8 mouse cellular contexts compared by ENCODE assay signal in genomic region chr16:4558384-4558979, GRCm38 (mm10). TPM values are rescaled to one million over a fixed set of nuclear protein-coding genes. Genes with fewer than 3 reads are reported as not detected.
A peak's percentile ranks its signal among the peaks of the same experiment; 100 is the strongest.
DNase-seq lines count a peak whose midpoint lies in the region; ATAC-seq and TF ChIP-seq lines count a peak whose summit lies in the region.

No protein-coding gene starts in this region.

- peak; percentile 83 for TF ChIP-seq POLR2A in testis, adult 2 months (IDR thresholded peaks at IDR 0.05; ENCODE audit: control insufficient read depth, low read depth, low read length)

- TF ChIP-seq CTCF in G1E (IDR thresholded peaks at IDR 0.05; ENCODE audit: low read depth, low read length): no peak
- no peak for TF ChIP-seq CTCF in testis, adult 2 months (IDR thresholded peaks at IDR 0.05; ENCODE audit: control insufficient read depth, insufficient read depth, insufficient replicate concordance, low read depth, low read length)

- peak overlapping the region; percentile 97 for H3K27ac ChIP-seq in forebrain, embryonic 15.5 days (replicated peaks)
- H3K27ac ChIP-seq in neural tube, embryonic 14.5 days (ENCODE audit: low read depth, low read length): peak overlapping the region; percentile 90
- peak overlapping the region; percentile 91 for H3K27ac ChIP-seq in testis, adult 2 months (ENCODE audit: control insufficient read depth, insufficient read depth, low read depth, low read length)

- peaks cover 35% of the 10 kb centered on the region for H3K36me3 ChIP-seq in G1E (replicated peaks)
- H3K36me3 ChIP-seq in forebrain, embryonic 15.5 days: no peaks in the 10 kb centered on the region
- no peaks in the 10 kb centered on the region for H3K36me3 ChIP-seq in neural tube, embryonic 14.5 days (ENCODE audit: control insufficient read depth, insufficient read depth, low read length)
- no peaks in the 10 kb centered on the region for H3K36me3 ChIP-seq in testis, adult 2 months (ENCODE audit: control insufficient read depth, insufficient read depth, low read length)

- peak; percentile 74 for DNase-seq in G1E (ENCODE audit: low spot score)
- DNase-seq in cerebellum, adult 11-12 months: peak; percentile 90
- peak; percentile 78 for DNase-seq in heart, postnatal 25 days (ENCODE audit: low spot score)
- DNase-seq in layer of hippocampus, adult 18-20 months (ENCODE audit: low spot score in 2 of 2): peak; percentile 88 to 95
- peak; percentile 91 to 92 for DNase-seq in lung, adult 18-20 months

- peaks cover 59% of the 10 kb centered on the region for H3K4me1 ChIP-seq in G1E (ENCODE audit: insufficient read depth, low read depth, low read length)
- peaks cover 27% of the 10 kb centered on the region for H3K4me1 ChIP-seq in forebrain, embryonic 15.5 days
- peaks cover 12% of the 10 kb centered on the region for H3K4me1 ChIP-seq in neural tube, embryonic 14.5 days (ENCODE audit: control insufficient read depth, insufficient read depth, low read length)
- peaks cover 16% of the 10 kb centered on the region for H3K4me1 ChIP-seq in testis, adult 2 months (ENCODE audit: control insufficient read depth, insufficient read depth, low read length)

- H3K4me2 ChIP-seq in forebrain, embryonic 15.5 days (replicated peaks): peak overlapping the region; percentile 88
- peak overlapping the region; percentile 85 for H3K4me2 ChIP-seq in neural tube, embryonic 14.5 days (ENCODE audit: low read depth, low read length)

- no peaks in the 10 kb centered on the region; the same call in 1 of the 2 replicates for H3K9me3 ChIP-seq in G1E (replicated peaks)
- H3K9me3 ChIP-seq in forebrain, embryonic 15.5 days: no peaks in the 10 kb centered on the region
- no peaks in the 10 kb centered on the region for H3K9me3 ChIP-seq in neural tube, embryonic 14.5 days (ENCODE audit: control insufficient read depth, low read length)

- H3K9ac ChIP-seq in forebrain, embryonic 15.5 days (replicated peaks): peak overlapping the region; percentile 73
- peak overlapping the region; percentile 74 for H3K9ac ChIP-seq in neural tube, embryonic 14.5 days (replicated peaks; ENCODE audit: low read depth, low read length)

- under 1% methylated on average over 38 of the region's 38 CpGs for WGBS in forebrain, embryonic 15.5 days
- WGBS in neural tube, embryonic 14.5 days: under 1% methylated on average over 38 of the region's 38 CpGs

- ATAC-seq in G1E (ENCODE audit: extremely low read depth, insufficient number of reproducible peaks, low FRiP score, poor library complexity, severe bottlenecking): peak; percentile 80
- ATAC-seq in forebrain, embryonic 15.5 days (replicated peaks): peak; percentile 96
- peak; percentile 94 for ATAC-seq in neural tube, embryonic 14.5 days (ENCODE audit: low read depth)

- peak overlapping the region; percentile 86 for H3K4me3 ChIP-seq in G1E (ENCODE audit: low read depth, low read length)
- H3K4me3 ChIP-seq in forebrain, embryonic 15.5 days: peak overlapping the region; percentile 89
- H3K4me3 ChIP-seq in neural tube, embryonic 14.5 days (ENCODE audit: low read depth, low read length): peak overlapping the region; percentile 80
- peak overlapping the region; percentile 92 for H3K4me3 ChIP-seq in testis, adult 2 months (ENCODE audit: control insufficient read depth, low read depth, low read length)

- intact Hi-C loops in heart, postnatal 25 days (cut with DNase I): no loop called here

- peaks cover 5% of the 10 kb centered on the region for H3K27me3 ChIP-seq in G1E (ENCODE audit: insufficient read depth, low read length)
- H3K27me3 ChIP-seq in forebrain, embryonic 15.5 days: no peaks in the 10 kb centered on the region
- no peaks in the 10 kb centered on the region for H3K27me3 ChIP-seq in neural tube, embryonic 14.5 days (ENCODE audit: control insufficient read depth, insufficient read depth, low read length)
- no peaks in the 10 kb centered on the region for H3K27me3 ChIP-seq in testis, adult 2 months (ENCODE audit: control insufficient read depth, insufficient read depth, low read length)

RNA-seq across cellular contexts. Expression of gene Tfap4, which starts 1.2 kb away (rescaled TPM):
- total RNA-seq in G1E (2014; fragmentation: Nextera tagmentation) (46.3 and 69.0 TPM in 2 replicates), G1E (2017) (23.2 and 26.0 TPM in 2 replicates)
- polyA plus RNA-seq in G1E (2012): 81.1 and 87.0 TPM in 2 replicates
- 14.3 and 15.2 TPM in 2 replicates for polyA plus RNA-seq in forebrain, embryonic 15.5 days (2015; fragmentation: Nextera tagmentation; extraction: Ambion mirVana)
- total RNA-seq in heart, postnatal 25 days (2021): 1 to 10 TPM; 3.5 to 4.2 TPM
- total RNA-seq in layer of hippocampus, adult 18-20 months (2021): 1 to 10 TPM; 5.3 TPM
- polyA plus RNA-seq in neural tube, embryonic 14.5 days (2014; fragmentation: Nextera tagmentation; extraction: Ambion mirVana): 7.2 and 7.8 TPM in 2 replicates
- 1.9 TPM in 2 replicates for polyA plus RNA-seq in testis, adult 2 months (2012; rRNA removed)

RNA-seq across cellular contexts. Expression of gene Srl, which starts 16.9 kb away (rescaled TPM):
- 5.9 and 8.6 TPM in 2 replicates for total RNA-seq in G1E (2014; fragmentation: Nextera tagmentation)
- total RNA-seq in G1E (2017): 5.3 and 8.5 TPM in 2 replicates
- polyA plus RNA-seq in G1E (2012): 2.3 and 3.5 TPM in 2 replicates
- 40.1 and 40.2 TPM in 2 replicates for polyA plus RNA-seq in forebrain, embryonic 15.5 days (2015; fragmentation: Nextera tagmentation; extraction: Ambion mirVana)
- 1,000 to 10,000 TPM; 1,004 to 1,109 TPM for total RNA-seq in heart, postnatal 25 days (2021)
- 10 to 100 TPM; 10.0 to 10.3 TPM for total RNA-seq in layer of hippocampus, adult 18-20 months (2021)
- 22.7 and 30.7 TPM in 2 replicates for polyA plus RNA-seq in neural tube, embryonic 14.5 days (2014; fragmentation: Nextera tagmentation; extraction: Ambion mirVana)
- 2.2 and 6.1 TPM in 2 replicates for polyA plus RNA-seq in testis, adult 2 months (2012; rRNA removed)

RNA-seq across cellular contexts. Expression of gene Glis2, which starts 36.0 kb away (rescaled TPM):
- total RNA-seq in G1E (2014; fragmentation: Nextera tagmentation) (2.6 and 2.8 TPM in 2 replicates), G1E (2017) (1.0 and 1.2 TPM in 2 replicates)
- polyA plus RNA-seq in G1E (2012): 2.6 and 3.0 TPM in 2 replicates
- 11.0 and 14.6 TPM in 2 replicates for polyA plus RNA-seq in forebrain, embryonic 15.5 days (2015; fragmentation: Nextera tagmentation; extraction: Ambion mirVana)
- total RNA-seq in heart, postnatal 25 days (2021): 10 to 100 TPM; 16.6 to 20.3 TPM
- total RNA-seq in layer of hippocampus, adult 18-20 months (2021): 10 to 100 TPM in 1 of 2 experiments, 1 to 10 TPM in 1; 9.8 to 15.4 TPM
- polyA plus RNA-seq in neural tube, embryonic 14.5 days (2014; fragmentation: Nextera tagmentation; extraction: Ambion mirVana): 13.2 and 20.3 TPM in 2 replicates
- polyA plus RNA-seq in testis, adult 2 months (2012; rRNA removed): 3.7 and 4.2 TPM in 2 replicates

Comparison
In these comparisons a context has a peak if more than half of its experiments do, and no peak if none do; other contexts are left out.
1. Peak in every context shown above with its lines: DNase-seq, ATAC-seq, H3K4me3 ChIP-seq and H3K27ac ChIP-seq.